Mouse (Mus musculus): ENCODE data around the gene Cacng4.

GRCm38 (mm10) chr11:107738418-107739099 is 55.8 kb downstream of the Cacng4 start:
- no peak for TF ChIP-seq GATA1 (IDR thresholded peaks at IDR 0.05; ENCODE audit: low read length)
- no peak for TF ChIP-seq TAL1 (IDR thresholded peaks at IDR 0.05; ENCODE audit: low read length)
